Mouse (Mus musculus): ENCODE measurements at regions not wholly inside any gene's neighbourhood (a gene's known extent, or its start where the extent isn't known, plus 50 kb on each side); places are given as distances from the start of the nearest gene placed in this dataset.

DNA sequence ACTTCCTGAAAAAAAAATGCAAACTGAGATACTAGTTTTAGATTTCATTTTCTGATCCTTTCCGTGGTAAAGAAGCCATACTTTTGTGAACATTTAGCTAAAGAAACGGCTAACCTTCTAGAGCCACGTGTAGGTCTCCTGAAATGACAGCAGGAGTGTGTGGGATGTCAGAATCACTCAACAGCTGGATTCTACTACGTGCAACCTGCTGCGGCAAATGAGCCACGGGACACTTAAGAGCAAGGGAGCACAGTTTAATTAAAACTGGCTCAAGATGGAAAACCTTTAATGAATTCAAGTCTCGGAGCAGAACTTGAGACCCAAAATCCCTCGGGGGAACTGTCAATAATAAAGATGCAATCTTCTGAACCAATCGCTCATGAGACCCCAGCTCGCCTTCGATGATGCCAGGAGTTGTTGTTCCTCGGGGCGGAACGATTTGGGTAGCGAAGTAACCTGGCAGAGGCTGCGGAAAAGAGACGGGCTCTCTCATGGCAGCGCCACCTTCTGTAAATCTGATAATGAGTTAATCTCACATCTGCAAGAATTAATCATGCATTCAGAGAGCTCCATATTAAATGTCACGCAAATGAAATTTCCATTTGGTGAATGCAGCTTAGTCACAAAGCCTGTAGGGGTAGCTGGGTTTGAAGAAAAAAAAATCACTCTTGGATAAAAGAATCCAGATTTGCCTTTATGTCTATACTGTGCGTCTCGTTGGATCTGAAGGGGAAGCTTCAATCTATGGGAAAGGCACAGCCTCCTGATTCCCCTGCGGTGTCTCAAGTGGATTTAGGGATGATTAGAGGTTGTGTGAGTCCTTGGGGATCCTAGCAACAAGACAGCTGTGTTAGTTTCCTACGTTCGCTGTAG lies 90.9 kb upstream of the Krr1 start:
- TF ChIP-seq EP300 (IDR thresholded peaks at IDR 0.05; ENCODE audit: low read length) (no peak), IRF4 (IDR thresholded peaks at IDR 0.05; ENCODE audit: low read depth, low read length) (no peak), NELFE (IDR thresholded peaks at IDR 0.05; ENCODE audit: low read depth, low read length) (no peak), MAX (IDR thresholded peaks at IDR 0.05; ENCODE audit: low read length) (no peak), CHD2 (IDR thresholded peaks at IDR 0.05; ENCODE audit: low read length) (no peak), POLR2AphosphoS2 (IDR thresholded peaks at IDR 0.05; ENCODE audit: low read depth, low read length) (no peak)
